Mouse (Mus musculus) embryonic fibroblast, embryonic 13.5 days (primary cell): ENCODE data around the gene Pld1. TPM values are rescaled to one million over a fixed set of nuclear protein-coding genes. Genes with fewer than 3 reads are reported as not detected.
A peak's percentile ranks its signal among the peaks of the same experiment; 100 is the strongest.

Experiments
- H3K27ac ChIP-seq: 2 replicates; pipeline ENCODE4 v1.5.1; 2012; ENCODE audit warnings: low read length, control low read depth, inconsistent platforms; ENCODE audit not compliant: insufficient read depth
- H3K4me1 ChIP-seq: 2 replicates; pipeline ENCODE4 v1.6.1; 2011; ENCODE audit warnings: low read length; ENCODE audit not compliant: control insufficient read depth, insufficient read depth
- H3K4me3 ChIP-seq: 2 replicates; pipeline ENCODE4 v1.5.1; 2011; ENCODE audit warnings: mild to moderate bottlenecking, control low read depth, low read length; ENCODE audit not compliant: insufficient read depth
- CTCF ChIP-seq: IDR thresholded peaks from 2 replicates; pipeline ENCODE4 v1.5.1; 2011; ENCODE audit warnings: mild to moderate bottlenecking, control low read depth, low read length, moderate library complexity, borderline replicate concordance; ENCODE audit not compliant: insufficient read depth
- POLR2A ChIP-seq: IDR thresholded peaks from 2 replicates; pipeline ENCODE4 v1.6.1; 2011; ENCODE audit warnings: low read depth, mild to moderate bottlenecking, control low read depth, low read length, moderate library complexity
- polyA plus RNA-seq: library from polyadenylated mRNA; stranded (reverse); fragments of >200 nt; gene quantifications from 2 replicates; pipeline ENCODE4 v1.2.4, GENCODE M21; 2011; ENCODE audit warnings: low read depth; ENCODE audit not compliant: missing spikeins, insufficient read length

Pld1 gene
- polyA plus RNA-seq, 1 experiment, result 13.3 TPM

DNA sequence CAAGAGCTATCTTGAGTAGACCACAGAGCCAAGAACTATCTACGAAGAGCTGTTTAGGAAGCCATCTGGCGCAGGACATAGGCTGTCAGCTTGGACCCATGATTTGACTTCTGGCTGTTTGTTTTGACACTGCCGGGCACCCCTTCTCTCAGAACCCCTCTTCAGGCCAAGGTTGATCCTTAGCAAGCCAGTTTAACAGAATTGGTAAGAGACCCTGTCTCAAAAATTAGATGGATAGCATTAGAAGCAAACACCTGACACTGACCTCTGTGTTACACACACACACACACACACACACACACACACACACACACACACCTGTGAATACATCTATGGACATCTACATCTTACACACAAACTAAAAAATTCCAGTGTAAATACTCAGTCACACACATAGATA is 29.5 kb upstream of the Pld1 start:
- TF ChIP-seq POLR2A (no peak), CTCF (no peak)
- Histone ChIP-seq H3K4me3 (no peak overlapping the region), H3K4me1 (no peaks in the 10 kb centered on the region), H3K27ac (no peak overlapping the region)

DNA sequence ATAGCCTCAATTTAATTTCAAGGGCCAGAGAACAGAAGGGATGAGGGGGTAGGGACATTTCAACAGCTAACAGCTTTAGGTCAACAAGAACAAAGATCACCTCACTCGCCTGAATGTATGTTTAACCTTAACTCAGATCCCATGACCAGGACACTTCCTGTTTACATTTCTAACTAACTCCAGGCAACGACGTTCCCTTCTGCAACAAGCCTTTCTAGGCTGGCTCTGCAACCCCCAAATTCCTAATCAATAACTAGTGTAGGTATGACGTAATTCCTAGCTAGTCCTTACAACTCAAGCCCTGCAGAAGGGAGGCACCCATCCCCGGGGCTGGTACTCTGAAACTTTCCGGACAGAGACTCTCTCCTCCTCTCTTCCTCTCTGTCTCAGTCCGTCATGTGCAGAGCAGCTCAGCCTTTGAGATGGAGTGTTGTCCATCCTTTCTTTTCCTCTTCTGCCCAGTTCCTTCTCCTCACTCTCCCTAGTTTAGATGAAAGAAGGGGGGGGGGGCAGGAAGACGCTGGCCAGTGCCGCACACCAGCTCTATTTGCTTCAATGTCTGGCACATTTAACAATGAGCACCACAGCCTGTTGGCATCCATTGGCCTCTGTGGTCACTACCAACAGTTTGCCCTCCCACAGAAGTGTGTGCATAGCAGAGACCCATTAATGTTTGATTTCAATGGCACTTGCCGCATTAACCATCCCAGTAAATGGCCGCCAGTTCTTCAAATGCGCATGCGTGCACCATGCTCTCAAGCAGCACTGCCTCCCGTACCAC is 19.6 kb upstream of the Pld1 start:
- Histone ChIP-seq H3K4me3 (no peak overlapping the region), H3K4me1 (no peaks in the 10 kb centered on the region), H3K27ac (no peak overlapping the region)
- no peak for TF ChIP-seq POLR2A
- no peak for TF ChIP-seq CTCF

DNA sequence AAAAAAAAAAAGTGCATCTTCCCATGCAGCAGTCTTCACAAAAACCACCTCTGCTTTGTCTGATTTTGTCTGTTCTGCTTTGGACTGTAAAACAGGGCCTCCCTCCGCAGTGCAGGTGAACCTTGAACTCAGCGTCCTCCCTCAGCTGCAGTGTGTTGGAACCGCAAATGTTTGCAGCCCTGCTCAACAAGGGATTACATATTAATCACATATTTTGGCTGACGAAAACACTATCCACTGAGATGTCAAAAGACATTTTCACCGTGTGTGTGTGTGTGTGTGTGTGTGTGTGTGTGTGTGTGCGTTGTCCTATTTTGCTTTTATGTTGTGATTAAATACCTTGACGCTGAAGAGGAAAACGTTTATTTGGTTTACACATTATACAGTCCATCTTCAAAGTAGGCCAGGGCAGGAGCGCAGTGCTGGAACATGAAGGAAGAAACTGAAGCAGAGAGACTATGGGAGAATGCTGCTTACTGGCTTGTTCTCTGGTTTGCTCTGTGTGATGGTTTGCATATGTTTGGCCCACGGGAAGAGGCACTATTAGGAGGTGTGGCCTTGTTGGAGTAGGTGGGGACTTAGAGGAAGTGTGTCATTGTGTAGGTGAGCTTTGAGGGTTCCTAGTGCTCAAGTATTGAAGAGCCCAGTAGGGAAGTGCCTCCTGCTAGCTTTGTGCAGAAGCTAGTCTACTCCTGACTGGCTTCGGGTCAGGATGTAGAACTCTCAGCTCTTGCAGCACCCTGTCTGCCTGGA is 17.1 kb upstream of the Pld1 start:
- no peak overlapping the region for H3K4me3 ChIP-seq
- no peak overlapping the region for H3K27ac ChIP-seq
- TF ChIP-seq CTCF, result no peak
- no peak for TF ChIP-seq POLR2A
- no peaks in the 10 kb centered on the region for H3K4me1 ChIP-seq

DNA sequence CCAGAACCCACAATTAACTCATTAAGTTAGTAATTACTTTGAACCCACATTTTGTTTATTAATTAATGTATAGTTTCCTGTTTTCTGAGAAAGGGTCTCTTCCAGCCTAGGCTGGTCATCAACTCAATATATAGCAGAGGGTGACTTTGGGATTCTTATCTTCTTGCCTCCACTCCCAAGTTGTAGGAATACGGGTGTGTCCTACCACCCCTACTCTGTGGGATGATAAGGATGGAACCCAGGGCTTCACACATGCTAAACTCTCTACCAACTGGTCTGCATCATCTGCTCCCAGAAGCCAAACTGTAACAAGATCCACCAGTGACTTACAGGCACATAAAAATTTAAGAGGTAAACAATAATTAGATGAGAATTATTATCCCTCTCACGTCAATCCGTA is 14.5 kb upstream of the Pld1 start:
- Histone ChIP-seq H3K4me3 (no peak overlapping the region), H3K27ac (no peak overlapping the region), H3K4me1 (no peaks in the 10 kb centered on the region)
- TF ChIP-seq CTCF (no peak), POLR2A (no peak)

DNA sequence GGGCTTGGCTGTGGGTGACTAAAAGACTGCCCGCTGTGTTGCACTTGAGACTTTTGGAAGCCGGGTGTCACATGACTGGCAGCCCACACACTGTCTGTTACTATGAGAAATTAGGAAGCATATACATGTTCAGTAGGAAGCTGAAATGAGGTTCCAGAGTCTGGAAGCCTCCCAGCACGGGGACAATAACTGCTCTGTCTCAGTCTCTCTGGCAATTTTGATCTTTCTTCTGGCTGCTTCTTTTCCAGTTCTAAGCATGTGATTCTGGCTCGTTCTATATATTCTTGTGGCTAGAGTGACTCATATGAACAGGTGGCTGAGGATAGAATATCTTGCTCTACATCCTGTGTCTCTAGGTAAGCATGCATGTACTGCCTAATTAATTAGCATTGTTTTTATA is 9.3 kb upstream of the Pld1 start:
- Histone ChIP-seq H3K4me1 (no peaks in the 10 kb centered on the region), H3K4me3 (no peak overlapping the region), H3K27ac (no peak overlapping the region)
- TF ChIP-seq CTCF (no peak), POLR2A (no peak)

DNA sequence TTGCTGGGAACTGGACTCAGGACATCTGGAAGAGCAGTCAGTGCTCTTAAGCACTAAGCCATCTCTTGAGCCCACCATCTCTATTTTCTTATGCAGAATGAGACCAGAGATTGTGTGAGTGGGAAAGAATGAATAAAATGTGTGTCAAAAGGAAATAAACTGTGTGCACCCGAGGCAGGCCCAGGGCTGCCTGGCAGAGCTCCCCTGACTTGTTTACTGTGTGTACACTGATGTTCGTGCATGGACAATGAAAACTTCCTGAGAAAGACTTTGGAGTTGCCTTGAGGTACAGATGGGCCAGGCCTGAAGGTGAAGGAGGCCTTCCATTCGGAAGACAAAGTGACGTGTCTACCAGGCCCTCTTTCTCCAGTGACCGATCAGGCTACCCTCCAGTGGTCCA is 6.1 kb upstream of the Pld1 start:
- Histone ChIP-seq H3K4me1 (no peaks in the 10 kb centered on the region), H3K4me3 (no peak overlapping the region), H3K27ac (no peak overlapping the region)
- TF ChIP-seq POLR2A (no peak), CTCF (no peak)

DNA sequence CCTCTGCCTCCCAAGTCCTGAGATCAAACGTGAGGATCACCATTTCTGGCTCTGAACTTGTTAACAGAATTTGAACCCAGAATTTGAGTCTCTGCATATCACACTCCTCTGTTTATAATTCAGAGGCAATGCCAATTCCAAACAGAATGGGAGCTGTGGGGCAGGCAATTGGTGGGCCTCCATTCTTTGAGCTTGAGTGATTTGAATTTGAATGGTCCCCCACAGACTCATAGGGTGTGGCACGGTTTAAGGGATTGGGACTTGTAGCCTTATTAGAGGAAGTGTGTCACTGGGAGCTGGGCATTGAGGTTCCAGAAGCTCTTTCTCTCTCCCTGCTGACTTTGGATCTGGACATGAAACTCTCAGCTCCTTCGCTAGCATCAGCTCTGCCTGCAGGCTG is 2.9 kb upstream of the Pld1 start:
- H3K4me3 ChIP-seq, result no peak overlapping the region
- H3K27ac ChIP-seq, result no peak overlapping the region
- TF ChIP-seq CTCF, result no peak
- TF ChIP-seq POLR2A, result no peak
- peaks cover 10% of the 10 kb centered on the region; the same call in 1 of the 2 replicates for H3K4me1 ChIP-seq

DNA sequence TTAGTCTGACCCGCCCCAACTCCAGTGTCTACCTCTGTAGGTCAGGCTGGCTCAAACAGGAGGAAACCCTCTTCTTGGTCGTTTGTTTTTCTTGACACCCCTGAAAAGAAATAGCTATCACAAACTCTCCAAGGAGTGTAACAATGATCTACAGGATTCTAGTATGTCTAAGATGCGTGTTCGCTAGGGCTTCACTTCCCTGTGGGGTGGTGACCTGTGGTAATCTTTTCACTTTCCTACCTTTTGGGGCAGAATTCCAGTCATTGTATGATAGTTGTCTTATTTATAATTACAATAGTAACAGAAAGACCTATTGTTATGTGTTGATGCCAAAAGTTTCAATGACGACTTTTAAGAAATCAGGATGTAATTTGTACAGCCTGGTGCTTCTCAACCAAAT is 1.8 kb upstream of the Pld1 start:
- TF ChIP-seq CTCF (no peak), POLR2A (no peak)
- Histone ChIP-seq H3K4me3 (no peak overlapping the region), H3K27ac (no peak overlapping the region), H3K4me1 (peaks cover 12% of the 10 kb centered on the region; the same call in 1 of the 2 replicates)

DNA sequence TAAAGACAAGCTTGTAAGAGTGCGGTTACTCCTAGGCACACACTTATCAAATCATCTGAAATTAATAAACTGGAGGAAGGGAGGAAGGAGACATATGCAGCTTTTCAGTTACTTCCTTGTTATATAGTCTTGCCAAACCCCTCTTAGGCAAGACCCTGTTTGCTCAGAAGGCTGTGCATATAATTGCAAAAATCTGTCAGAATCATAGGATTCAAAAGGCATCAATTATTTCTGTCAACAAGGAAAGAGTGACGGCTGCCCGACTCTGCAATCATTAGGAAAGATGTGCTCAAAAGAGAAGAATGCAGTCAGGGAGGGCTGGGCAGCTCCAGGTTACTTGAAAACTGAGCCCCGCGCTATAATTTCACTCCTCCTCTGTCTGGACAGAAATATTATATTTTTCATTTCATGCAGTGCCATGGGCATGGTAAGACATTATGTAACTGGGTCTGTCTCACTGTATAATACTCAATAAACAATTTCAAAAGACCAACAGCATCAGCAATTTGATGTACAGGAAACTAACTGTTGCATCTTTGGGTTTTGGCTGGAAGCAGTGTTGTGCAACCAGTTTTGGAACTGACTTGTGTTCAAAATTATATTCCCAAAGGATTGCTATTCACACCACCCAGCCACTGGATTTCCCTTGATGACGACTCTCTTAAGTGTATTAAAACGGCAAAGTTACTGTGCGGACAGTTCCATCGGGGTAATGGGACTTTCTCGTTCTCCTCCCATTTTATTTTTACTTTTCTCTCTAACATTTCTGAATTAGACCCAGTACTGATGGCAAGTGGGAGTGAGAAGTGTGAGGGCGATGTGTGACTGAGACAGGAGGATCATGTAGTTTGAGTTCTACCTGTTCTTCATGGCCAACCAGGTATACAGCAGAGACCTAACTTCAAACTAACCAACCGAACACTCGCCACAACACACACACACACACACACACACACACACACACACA is 1.1 kb upstream of the Pld1 start:
- Histone ChIP-seq H3K4me3 (peak overlapping the region; percentile 56; the same call in 1 of the 2 replicates), H3K4me1 (peaks cover 12% of the 10 kb centered on the region; the same call in 1 of the 2 replicates), H3K27ac (no peak overlapping the region; the same call in 1 of the 2 replicates)
- TF ChIP-seq CTCF, result no peak
- peak; percentile 13; the same call in 1 of the 2 replicates for TF ChIP-seq POLR2A
